Mouse (Mus musculus) bone marrow macrophage, adult 2 months (primary cell): Measurements from ENCODE around the gene Lpcat3.

ENCODE experiments used
- CTCF ChIP-seq: IDR thresholded peaks from 2 replicates; pipeline ENCODE4 v1.5.1; 2012; ENCODE audit warnings: low read depth, mild to moderate bottlenecking, low read length, moderate library complexity
- POLR2A ChIP-seq: IDR thresholded peaks from 2 replicates; pipeline ENCODE4 v1.6.1; 2012; ENCODE audit warnings: mild to moderate bottlenecking, low read depth, low read length, borderline replicate concordance

DNA sequence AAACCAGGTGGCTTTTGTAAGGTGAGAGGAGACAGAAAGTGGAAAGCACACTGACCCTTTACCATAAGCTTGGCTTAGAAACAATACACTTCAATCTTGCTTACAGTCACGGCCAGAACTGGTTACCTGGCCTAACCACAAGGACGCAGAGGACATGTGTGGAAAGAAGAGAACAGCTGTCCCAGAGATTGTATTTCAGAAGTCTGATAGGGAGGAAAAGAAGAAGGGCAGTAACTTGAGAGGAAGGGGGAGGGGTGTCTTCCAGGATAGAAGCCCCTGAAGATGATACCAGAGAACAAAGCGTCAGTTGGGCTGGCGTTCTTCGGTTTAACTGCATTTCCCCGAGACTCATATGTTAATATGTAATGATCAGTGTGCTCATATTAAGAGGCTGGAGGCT is 6.9 kb upstream of the Lpcat3 start:
- TF ChIP-seq CTCF: no peak
- no peak for TF ChIP-seq POLR2A
